Mouse (Mus musculus): Measurements from ENCODE around the gene Tmem107.

Tmem107 gene

DNA sequence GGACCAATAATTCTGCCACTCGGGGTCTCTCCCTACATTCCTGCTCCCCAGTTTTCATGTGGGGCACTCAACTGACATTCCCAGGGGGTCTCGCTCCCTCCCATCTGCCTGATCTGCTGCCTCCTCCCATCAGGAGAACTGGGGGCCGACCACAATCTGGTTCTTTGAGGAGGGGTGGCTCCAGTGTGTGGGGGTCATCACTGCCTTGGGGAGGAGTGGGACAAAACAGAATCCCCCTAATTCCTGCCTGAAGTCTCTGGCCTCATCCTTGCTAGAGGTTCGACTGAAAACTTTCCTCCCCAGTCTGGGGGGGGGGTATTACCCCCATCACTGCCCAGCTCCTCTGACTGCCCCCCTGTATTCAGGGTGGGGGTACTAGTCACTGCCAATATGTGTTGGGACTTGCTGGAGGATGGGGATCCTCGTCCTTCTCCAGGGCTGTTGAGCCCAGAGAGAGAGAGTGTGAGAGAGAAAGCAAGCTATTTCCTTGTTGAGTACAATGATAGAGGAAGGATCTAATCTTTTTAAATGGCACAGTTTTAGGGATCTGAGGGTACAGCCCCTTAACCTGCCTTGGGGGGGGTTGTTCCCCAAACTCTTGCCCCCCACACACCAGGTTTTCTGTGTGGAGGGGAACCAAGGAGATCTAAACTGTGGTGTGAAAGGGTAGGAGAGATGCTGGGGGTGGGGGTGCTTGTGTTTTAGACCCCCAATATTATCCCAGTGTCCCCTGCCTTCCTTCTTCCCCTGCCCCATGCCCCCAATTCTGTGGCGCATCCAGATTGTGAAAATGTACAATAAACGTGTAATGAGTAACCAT, 21.2 kb downstream of the Tmem107 start:
- CTCF ChIA-PET = interaction anchor here (0.7 to 3.1 kb wide), 5 partner anchors 12 to 31 kb away, joined by 3 to 28 read pairs (median 4); partner anchors contain the start of gene 9130213A22Rik

DNA sequence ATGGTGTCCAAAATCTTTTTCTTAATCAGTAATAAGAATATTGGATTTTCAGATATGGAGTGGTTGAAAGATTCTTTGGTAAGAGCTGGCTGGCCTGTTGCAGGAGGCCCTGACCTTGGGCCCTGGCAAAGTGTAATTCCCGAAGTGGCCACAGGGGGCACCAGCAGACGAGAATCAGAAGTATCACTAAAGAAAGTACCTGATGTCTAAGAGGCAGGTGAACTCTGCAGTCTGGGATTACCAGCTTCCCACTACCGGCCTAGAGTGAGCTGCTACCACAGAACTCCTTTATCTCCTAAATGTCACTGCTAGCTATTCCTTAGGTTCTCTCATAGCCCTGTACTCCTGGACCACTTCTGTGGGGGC, 21.8 kb downstream of the Tmem107 start:
- CTCF ChIA-PET = interaction anchor here (0.6 to 3.1 kb wide), 6 partner anchors 12 to 30 kb away, joined by 3 to 28 read pairs (median 4); partner anchors contain the start of genes 9130213A22Rik and Hes7

DNA sequence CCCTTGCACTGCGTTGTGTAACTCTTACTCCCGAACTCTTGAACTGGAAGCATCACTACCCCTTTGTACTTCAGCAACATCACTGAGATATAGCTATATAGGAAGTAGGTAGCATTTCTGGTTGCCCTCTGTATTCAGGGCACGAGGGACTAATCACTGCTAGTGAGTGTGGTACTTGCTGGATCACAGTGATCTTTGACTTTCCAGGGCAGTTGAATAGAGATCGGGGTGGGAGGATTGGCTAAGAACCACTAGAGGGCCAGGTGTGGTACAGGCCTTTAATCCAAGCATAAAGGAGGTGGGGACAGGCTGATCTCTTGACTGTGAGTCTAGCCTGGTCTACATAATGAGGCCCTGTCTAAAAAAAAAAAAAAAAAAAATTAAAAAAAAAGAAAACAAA, 22.3 kb downstream of the Tmem107 start:
- CTCF ChIA-PET = interaction anchor here (0.6 to 3.1 kb wide), 7 partner anchors 9 to 49 kb away, joined by 3 to 28 read pairs (median 7); partner anchors contain the start of genes 9130213A22Rik and Hes7

DNA sequence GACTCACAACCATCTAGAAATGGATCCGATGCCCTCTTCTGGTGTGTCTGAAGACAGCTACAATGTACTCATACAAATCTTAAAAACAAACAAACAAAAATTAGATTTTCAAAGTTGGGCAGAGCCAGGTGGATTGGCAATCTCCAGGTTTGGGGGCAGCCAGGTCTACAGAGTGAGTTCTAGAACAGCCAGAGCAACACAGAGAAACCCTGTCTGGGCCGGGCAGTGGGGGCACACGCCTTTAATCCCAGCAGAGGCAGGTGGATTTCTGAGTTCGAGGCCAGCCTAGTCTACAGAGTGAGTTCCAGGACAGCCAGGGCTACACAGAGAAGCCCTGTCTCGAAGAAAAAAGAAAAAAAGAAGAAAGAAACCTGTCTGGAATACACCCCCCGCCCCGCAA, 23.2 kb downstream of the Tmem107 start:
- CTCF ChIA-PET = interaction anchor here (0.7 to 3.1 kb wide), 4 partner anchors 8 to 33 kb away, joined by 4 to 28 read pairs (median 6); partner anchors contain the start of gene 9130213A22Rik

DNA sequence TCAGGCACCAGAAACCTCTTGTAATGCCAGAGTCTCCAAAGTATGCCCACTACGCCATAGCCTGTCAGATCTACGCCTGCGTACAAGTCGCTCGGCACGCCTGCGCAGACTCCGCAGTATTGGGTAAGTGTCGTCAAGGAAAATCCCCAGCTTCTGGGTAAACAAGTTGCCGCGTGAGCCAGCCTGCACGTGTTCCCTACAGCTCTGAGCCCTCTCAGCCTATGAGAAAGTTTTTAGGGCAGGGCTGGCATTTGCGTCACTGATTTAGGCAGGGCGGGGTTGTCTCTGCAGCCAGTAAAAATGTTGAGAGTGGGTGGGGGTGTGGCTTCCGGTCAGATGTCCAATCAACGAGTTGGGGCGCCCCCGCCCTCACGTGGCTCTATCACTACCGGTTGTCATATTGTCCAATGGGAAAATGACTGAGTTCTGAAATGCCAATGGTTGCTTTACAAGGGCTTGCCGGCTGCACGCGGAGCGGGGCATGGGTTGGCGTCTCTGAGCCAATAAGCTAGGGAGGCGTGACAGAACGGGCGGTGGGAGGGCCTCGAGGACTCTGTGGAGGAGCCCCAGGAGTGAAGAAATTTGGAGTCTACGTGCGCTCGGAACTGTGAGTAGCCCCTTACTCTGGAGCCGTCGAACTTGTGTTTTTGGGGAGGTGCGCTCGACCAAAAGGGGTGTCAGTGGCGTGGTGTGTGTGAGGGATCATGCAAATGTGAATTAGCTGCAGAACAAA, 24.3 kb downstream of the Tmem107 start, which contains the start of gene Per1:
Gene Per1, plus strand, starts transcription at position 521 of the 733 bp plus-strand sequence.
- CTCF ChIA-PET = interaction anchor here (1.2 to 3.1 kb wide), 2 partner anchors 15 to 28 kb away, joined by 4 to 28 read pairs; partner anchors contain the start of gene 9130213A22Rik

GRCm38 (mm10) chr11:69095511-69096231, 25.1 kb downstream of the Tmem107 start:
- CTCF ChIA-PET = no interaction called here

- CTCF ChIA-PET = interaction anchor here (0.6 kb wide), 1 partner anchor 562 kb away, joined by 3 read pairs; no protein-coding TSS in a partner anchor
Measured at GRCm38 (mm10) chr11:69096360-69096986, 25.9 kb downstream of the Tmem107 start.

DNA sequence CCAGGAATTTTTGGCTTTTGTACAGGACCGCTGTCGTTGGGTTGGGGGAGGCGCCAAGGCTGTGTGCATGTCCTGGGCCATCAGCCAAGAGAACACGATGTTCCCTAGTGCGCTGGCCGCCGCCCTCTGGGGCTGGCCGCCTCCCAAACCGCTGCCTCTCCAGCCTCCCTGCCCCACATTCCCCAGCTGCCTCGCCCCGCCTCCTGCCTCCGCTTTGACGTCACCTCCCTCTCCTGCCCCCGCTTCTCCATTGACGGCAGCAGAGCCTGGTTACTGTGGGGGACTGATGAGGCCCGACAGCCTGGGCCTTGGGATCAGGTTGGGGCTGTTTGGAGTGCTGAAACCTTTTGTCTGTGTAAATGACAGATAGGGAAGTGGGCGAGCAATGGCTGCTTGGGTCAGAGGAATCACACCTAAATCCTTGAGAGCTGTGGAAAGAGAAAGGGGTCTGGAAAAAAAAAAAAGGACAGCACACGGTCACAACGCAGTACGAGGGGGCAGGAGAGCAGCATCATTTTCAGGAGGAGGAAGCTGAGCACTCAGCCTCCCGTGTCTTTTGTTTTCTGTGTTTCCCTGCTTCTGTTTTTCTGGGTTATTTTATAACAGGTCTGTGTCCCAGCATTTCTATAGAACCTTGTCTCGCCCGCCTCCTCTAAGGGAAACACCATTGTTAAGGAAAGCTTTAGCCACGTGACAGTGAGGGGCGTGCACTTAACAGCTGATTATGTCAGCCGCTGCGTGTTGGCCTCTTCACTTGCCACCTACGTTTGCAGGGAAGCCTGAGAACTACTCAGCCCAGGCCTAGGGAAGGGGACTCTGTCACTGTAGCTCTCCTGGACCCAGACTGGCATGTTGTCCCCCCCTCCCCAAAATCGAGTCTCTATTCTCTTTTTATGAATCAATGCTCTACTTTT, 26.6 kb downstream of the Tmem107 start:
- CTCF ChIA-PET = interaction anchor here (0.6 kb wide), 1 partner anchor 561 kb away, joined by 3 read pairs; no protein-coding TSS in a partner anchor

- CTCF ChIA-PET = interaction anchor here (1.4 kb wide), 1 partner anchor 12 kb away, joined by 4 read pairs; no protein-coding TSS in a partner anchor
Measured at GRCm38 (mm10) chr11:69098039-69098761, 27.6 kb downstream of the Tmem107 start.

GRCm38 (mm10) chr11:69098762-69099091, 28.1 kb downstream of the Tmem107 start:
- CTCF ChIA-PET = interaction anchor here (1.4 kb wide), 1 partner anchor 12 kb away, joined by 4 read pairs; no protein-coding TSS in a partner anchor

DNA sequence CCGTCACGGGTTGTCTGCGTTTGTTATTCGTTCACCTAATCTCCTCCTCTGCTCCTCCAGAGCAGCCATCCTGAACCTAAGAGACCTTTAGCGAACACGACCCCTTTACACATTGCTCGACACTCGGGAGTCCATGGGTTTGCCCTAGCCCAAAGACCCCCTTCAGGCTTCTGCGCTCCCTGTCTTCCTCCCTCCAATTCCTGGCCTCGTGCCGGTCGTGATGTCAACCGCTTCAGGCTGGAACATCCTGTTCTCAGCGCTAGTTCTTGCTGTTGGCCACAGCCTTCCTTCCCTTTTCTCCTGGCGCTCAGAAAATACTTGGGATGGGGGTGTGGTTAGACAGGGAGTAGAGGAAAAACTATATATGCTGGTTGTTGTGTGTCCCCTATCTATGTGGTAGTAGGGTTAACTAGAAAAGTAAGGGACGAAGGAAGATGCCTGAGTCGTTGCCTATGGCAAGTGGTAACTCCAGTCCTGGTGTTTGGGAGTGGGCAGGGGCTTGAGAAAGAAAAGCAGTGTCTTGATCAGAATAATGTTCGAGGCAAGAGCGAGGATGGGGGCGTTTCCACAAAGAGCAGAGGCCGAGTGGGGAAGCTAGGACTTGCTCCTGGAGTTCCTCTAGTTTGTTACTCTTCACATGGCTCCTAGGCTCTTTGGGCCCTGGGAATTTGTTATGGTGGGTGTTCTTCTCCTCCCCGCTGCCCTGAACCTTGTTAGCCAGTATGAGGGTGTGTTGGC, 28.7 kb downstream of the Tmem107 start:
- CTCF ChIA-PET = interaction anchor here (1.4 to 3.3 kb wide), 2 partner anchors 11 to 12 kb away, joined by 4 to 12 read pairs; no protein-coding TSS in a partner anchor

DNA sequence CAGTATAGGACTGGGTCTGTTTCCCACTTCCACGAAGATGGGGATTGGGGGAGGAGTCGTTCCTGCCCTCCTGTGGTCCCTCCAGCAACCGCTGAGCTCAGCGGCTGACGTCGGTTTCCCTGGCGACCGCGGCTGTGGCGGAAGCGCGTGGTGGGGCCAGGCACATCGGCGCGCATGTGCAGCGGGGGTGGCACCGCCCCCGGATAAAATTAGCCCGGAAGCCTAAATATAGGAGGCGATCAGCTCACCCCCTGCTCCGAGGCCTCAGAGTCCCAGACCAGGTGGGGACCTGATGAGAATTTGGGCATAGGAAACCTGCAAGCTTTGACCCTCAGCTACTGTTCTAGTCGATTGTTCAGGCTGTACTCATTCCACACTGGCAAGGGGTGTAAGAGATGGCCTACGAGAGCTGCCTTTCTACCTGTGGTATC, 29.3 kb downstream of the Tmem107 start:
- CTCF ChIA-PET = interaction anchor here (1.0 to 3.3 kb wide), 3 partner anchors 9 to 34 kb away, joined by 3 to 12 read pairs (median 4); no protein-coding TSS in a partner anchor

- CTCF ChIA-PET = interaction anchor here (0.6 to 3.3 kb wide), 5 partner anchors 8 to 317 kb away, joined by 3 to 12 read pairs (median 4); no protein-coding TSS in a partner anchor
Measured at GRCm38 (mm10) chr11:69100639-69101360, 30.2 kb downstream of the Tmem107 start.

DNA sequence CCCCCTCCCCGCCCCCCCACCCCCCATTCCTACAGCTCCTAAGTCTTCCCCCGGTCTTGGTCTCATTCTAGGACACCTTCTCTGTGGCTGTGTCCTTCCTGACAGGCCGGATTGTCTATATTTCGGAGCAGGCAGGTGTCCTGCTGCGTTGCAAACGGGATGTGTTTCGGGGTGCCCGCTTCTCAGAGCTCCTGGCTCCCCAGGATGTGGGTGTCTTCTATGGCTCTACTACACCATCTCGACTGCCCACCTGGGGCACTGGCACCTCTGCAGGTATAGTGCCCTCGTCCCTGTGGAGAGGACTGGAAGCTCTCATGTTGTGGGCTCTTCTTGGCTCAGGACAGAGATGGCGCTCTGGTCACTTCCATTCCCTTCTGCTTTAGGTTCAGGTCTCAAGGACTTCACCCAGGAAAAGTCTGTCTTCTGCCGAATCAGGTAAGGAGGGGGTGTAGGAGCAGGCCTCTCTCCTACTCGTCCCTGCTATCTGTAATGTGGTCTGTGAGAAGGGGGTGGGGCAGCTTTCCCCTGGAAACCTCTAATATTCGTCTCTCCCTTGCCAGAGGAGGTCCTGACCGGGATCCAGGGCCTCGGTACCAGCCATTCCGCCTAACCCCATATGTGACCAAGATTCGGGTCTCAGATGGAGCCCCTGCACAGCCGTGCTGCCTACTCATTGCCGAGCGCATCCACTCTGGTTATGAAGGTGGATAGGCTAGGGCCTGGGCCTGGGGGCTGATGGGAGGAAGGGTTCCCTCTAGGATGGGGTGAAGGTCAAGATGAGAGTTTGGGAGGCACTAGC, 31.2 kb downstream of the Tmem107 start:
- CTCF ChIA-PET = interaction anchor here (0.6 to 3.3 kb wide), 4 partner anchors 9 to 316 kb away, joined by 3 to 12 read pairs (median 8); no protein-coding TSS in a partner anchor

- CTCF ChIA-PET = interaction anchor here (3.2 to 3.3 kb wide), 2 partner anchors 9 to 13 kb away, joined by 10 to 12 read pairs; no protein-coding TSS in a partner anchor
Measured at GRCm38 (mm10) chr11:69102403-69102725, 31.8 kb downstream of the Tmem107 start.

DNA sequence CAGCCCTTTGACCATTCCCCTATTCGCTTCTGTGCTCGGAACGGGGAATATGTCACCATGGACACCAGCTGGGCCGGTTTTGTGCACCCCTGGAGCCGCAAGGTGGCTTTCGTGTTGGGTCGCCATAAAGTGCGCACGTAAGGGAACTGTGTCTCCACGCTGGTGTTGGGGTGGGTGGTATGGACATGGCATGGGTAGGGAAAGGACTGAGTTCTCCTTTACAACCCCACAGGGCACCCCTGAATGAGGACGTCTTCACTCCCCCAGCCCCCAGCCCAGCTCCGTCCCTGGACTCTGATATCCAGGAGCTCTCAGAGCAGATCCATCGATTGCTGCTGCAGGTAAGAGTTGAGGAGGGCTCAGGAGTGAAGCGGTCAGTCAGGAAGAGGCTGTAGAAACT, 32.5 kb downstream of the Tmem107 start:
- CTCF ChIA-PET = interaction anchor here (1.5 to 3.2 kb wide), 2 partner anchors 12 to 16 kb away, joined by 3 to 10 read pairs; no protein-coding TSS in a partner anchor

Measured in spleen, embryonic (tissue).